Mouse (Mus musculus) forebrain, embryonic 13.5 days (tissue): Measurements from ENCODE around the gene Ppcdc. TPM values are rescaled to one million over a fixed set of nuclear protein-coding genes. Genes with fewer than 3 reads are reported as not detected.

ENCODE experiments used
- ATAC-seq: fragments of 200-750 bp; cut with Nextera tagmentation; 2 replicates; pipeline ENCODE4 v1.8.0; 2017
- H3K27ac ChIP-seq: fragments of 300-500 bp; sonication (generic); 2 replicates; pipeline ENCODE4 v1.5.1; 2015; ENCODE audit warnings: inconsistent platforms, mild to moderate bottlenecking, moderate library complexity
- H3K27me3 ChIP-seq: fragments of 300-500 bp; sonication (generic); 2 replicates; pipeline ENCODE4 v1.6.1; 2015; ENCODE audit warnings: mild to moderate bottlenecking, inconsistent platforms
- H3K36me3 ChIP-seq: fragments of 300-500 bp; sonication (generic); 2 replicates; pipeline ENCODE4 v1.6.1; 2015; ENCODE audit warnings: mild to moderate bottlenecking, inconsistent platforms; ENCODE audit not compliant: poor library complexity, severe bottlenecking
- H3K4me1 ChIP-seq: fragments of 300-500 bp; sonication (generic); 2 replicates; pipeline ENCODE4 v1.6.1; 2015; ENCODE audit warnings: inconsistent platforms
- H3K4me2 ChIP-seq: fragments of 300-500 bp; sonication (generic); 2 replicates; pipeline ENCODE4 v1.6.1; 2015; ENCODE audit warnings: inconsistent platforms, mild to moderate bottlenecking, moderate library complexity
- H3K4me3 ChIP-seq: fragments of 300-500 bp; sonication (generic); 2 replicates; pipeline ENCODE4 v1.5.1; 2015; ENCODE audit warnings: mild to moderate bottlenecking, inconsistent platforms
- H3K9ac ChIP-seq: fragments of 300-500 bp; sonication (generic); 2 replicates; pipeline ENCODE4 v1.6.1; 2015; ENCODE audit warnings: mild to moderate bottlenecking, inconsistent platforms
- H3K9me3 ChIP-seq: fragments of 300-500 bp; sonication (generic); replicated peaks from 2 replicates; pipeline ENCODE4 v1.6.1; 2016; ENCODE audit warnings: inconsistent platforms
- WGBS: fragments of 180-500 bp; shearing (Covaris S2); methylation state at CpG from one replicate; pipeline ENCODE4 v1.1.7; 2015; 5-methylcytosine and 5-hydroxymethylcytosine counted together
- polyA plus RNA-seq: library from polyadenylated mRNA; unstranded; fragments of >200 nt; fragmentation: Nextera tagmentation; extraction: Ambion mirVana; gene quantifications from 2 replicates; pipeline ENCODE4 v1.2.1, GENCODE M21; 2015

The Ppcdc gene
- polyA plus RNA-seq, 1 experiment from 2014 or later, result 26.1 TPM

DNA sequence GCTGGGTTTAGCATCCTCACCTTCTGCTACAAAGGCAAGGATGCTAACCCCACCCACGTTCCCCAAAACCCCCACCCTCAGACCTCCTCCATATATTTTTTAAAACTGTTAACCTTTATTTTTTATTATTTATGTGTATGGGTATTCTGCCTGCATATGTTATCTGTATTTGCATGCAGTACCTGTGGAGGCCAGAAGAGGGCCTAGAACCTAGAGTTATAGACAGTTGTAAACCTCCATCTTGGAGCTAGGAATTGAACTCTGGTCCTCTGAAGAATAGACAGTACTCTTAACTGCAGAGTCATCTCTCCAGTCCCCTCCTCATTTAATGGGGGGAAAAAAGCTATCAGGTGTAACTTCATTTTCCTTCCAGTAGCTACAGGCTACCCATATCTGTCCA lies 9.8 kb upstream of the Ppcdc start:
- no peak for ATAC-seq
- H3K4me1 ChIP-seq, result no peaks in the 10 kb centered on the region
- no peak overlapping the region for H3K4me2 ChIP-seq
- H3K36me3 ChIP-seq, result peaks cover 65% of the 10 kb centered on the region
- H3K27me3 ChIP-seq, result no peaks in the 10 kb centered on the region
- WGBS, result 72% methylated on average over 1 of the region's 1 CpGs
- H3K9me3 ChIP-seq, result no peaks in the 10 kb centered on the region
- H3K4me3 ChIP-seq, result no peak overlapping the region
- no peak overlapping the region for H3K27ac ChIP-seq
- no peak overlapping the region for H3K9ac ChIP-seq

GRCm38 (mm10) chr9:57440620-57441019 lies 696 bp upstream of the Ppcdc start:
- ATAC-seq, result no peak
- WGBS, result 100% methylated on average over 1 of the region's 1 CpGs
- H3K9ac ChIP-seq, result no peak overlapping the region
- H3K4me2 ChIP-seq, result no peak overlapping the region
- no peaks in the 10 kb centered on the region for H3K9me3 ChIP-seq
- peaks cover 44% of the 10 kb centered on the region for H3K36me3 ChIP-seq
- no peak overlapping the region for H3K27ac ChIP-seq
- H3K27me3 ChIP-seq, result no peaks in the 10 kb centered on the region
- H3K4me1 ChIP-seq, result peaks cover 8% of the 10 kb centered on the region
- no peak overlapping the region for H3K4me3 ChIP-seq

DNA sequence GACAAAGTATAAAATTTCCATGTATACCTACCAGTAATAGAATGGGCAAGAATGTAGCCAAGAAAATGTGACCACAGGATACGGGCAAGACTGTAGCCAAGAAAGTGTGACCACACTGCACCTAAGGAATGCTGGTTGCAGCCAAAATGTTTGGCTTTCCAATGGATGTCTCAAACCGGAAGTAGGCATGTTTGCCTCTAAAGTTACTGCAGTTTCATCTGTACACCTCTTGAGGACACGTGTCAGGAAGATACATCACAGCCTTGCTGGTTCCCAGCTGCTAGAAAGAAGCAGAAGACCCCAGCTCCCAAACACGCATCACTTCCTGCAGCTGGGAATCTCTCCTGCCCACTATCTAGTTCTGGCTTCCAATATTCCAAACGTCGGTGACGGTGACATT lies 841 bp downstream of the Ppcdc start:
- no peaks in the 10 kb centered on the region for H3K9me3 ChIP-seq
- peaks cover 8% of the 10 kb centered on the region for H3K4me1 ChIP-seq
- peak overlapping the region; percentile 67 for H3K4me2 ChIP-seq
- H3K27me3 ChIP-seq, result no peaks in the 10 kb centered on the region
- 59% methylated on average over 7 of the region's 7 CpGs for WGBS
- no peak overlapping the region for H3K27ac ChIP-seq
- peaks cover 30% of the 10 kb centered on the region for H3K36me3 ChIP-seq
- H3K4me3 ChIP-seq, result peak overlapping the region; percentile 52
- H3K9ac ChIP-seq, result peak overlapping the region; percentile 80
- ATAC-seq, result no peak

DNA sequence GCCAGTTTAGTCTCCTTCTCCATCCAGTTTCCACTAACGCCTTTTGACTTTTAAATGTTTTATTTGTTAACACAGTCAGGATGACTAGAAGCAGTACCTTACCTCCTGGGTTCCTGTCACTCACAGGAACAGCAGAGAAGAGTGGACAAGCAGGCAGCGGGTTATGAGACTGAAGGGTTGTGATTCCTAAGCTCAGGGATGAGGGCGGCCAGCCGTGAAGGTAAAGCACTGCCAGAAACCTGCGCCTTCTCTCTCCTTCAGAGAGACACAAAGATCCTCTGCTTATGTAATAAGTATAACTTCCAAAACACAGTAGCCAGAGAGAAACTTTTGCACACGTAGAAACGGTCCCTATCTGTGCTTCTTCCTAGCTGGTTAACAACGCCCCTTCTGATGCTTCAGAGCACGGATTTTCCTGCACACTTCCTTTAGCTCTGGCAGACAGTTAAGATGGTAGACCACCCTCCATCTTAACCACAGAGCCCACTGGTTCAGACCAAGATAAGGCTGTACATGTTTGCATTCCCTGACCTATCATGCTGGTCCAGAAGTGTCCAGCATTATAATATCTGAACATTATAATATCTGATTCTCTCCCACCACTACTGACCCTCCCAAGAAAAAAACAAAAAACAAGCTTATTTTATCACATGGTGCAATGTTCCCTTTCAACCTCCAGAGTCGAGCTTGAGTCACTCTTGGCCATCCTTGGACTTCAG lies 1.9 kb downstream of the Ppcdc start:
- Histone ChIP-seq H3K4me3 (no peak overlapping the region), H3K4me2 (no peak overlapping the region), H3K36me3 (peaks cover 23% of the 10 kb centered on the region), H3K27ac (no peak overlapping the region), H3K27me3 (no peaks in the 10 kb centered on the region), H3K4me1 (peaks cover 14% of the 10 kb centered on the region), H3K9ac (no peak overlapping the region), H3K9me3 (no peaks in the 10 kb centered on the region)
- WGBS, result 82% methylated on average over 10 of the region's 10 CpGs
- ATAC-seq, result no peak

GRCm38 (mm10) chr9:57436166-57436565 lies 3.8 kb downstream of the Ppcdc start:
- 0 out of 2 replicates have a peak, but pooled peaks cover 4% of the 10 kb centered on the region for H3K36me3 ChIP-seq
- no peak overlapping the region for H3K4me2 ChIP-seq
- H3K27ac ChIP-seq, result no peak overlapping the region
- H3K4me1 ChIP-seq, result peaks cover 21% of the 10 kb centered on the region
- H3K27me3 ChIP-seq, result no peaks in the 10 kb centered on the region
- H3K9ac ChIP-seq, result no peak overlapping the region
- no peaks in the 10 kb centered on the region for H3K9me3 ChIP-seq
- no peak for ATAC-seq
- 90% methylated on average over 5 of the region's 5 CpGs for WGBS
- no peak overlapping the region for H3K4me3 ChIP-seq

GRCm38 (mm10) chr9:57434405-57435165 lies 5.3 kb downstream of the Ppcdc start:
- peaks cover 26% of the 10 kb centered on the region for H3K4me1 ChIP-seq
- H3K4me2 ChIP-seq, result no peak overlapping the region
- no peaks in the 10 kb centered on the region for H3K9me3 ChIP-seq
- no peaks in the 10 kb centered on the region for H3K27me3 ChIP-seq
- H3K27ac ChIP-seq, result no peak overlapping the region
- H3K9ac ChIP-seq, result no peak overlapping the region
- H3K4me3 ChIP-seq, result no peak overlapping the region
- H3K36me3 ChIP-seq, result 0 out of 2 replicates have a peak, but pooled peaks cover 3% of the 10 kb centered on the region
- ATAC-seq, result no peak
- 87% methylated on average over 11 of the region's 11 CpGs for WGBS

- WGBS, result 27% methylated on average over 11 of the region's 11 CpGs
- H3K9ac ChIP-seq, result peak overlapping the region; percentile 43
- ATAC-seq, result peak; percentile 70
Measured at GRCm38 (mm10) chr9:57433097-57434032, 6.6 kb downstream of the Ppcdc start.

DNA sequence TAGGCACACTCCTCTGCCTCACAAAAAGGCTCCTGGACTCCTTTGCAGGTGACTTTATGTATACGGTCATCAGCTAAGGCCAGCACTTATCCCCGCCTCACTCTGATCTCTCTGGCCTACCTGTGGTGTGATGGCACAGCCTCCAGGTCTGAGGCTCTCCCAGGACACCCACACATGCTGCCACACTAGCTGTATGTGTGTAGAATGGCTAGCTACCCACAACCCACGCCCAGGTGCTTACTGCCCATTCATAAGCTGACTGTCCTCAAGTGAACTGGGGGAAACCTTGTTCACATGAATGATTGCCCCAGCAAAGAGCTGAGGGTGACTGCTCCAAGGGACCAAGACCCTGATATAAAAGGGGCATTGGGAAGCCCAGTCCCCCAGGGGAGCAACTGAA lies 7.4 kb downstream of the Ppcdc start:
- Histone ChIP-seq H3K27me3 (no peaks in the 10 kb centered on the region), H3K9me3 (no peaks in the 10 kb centered on the region), H3K4me3 (no peak overlapping the region), H3K27ac (no peak overlapping the region), H3K9ac (peak overlapping the region; percentile 18; the same call in 1 of the 2 replicates), H3K4me1 (peaks cover 19% of the 10 kb centered on the region), H3K4me2 (no peak overlapping the region), H3K36me3 (0 out of 2 replicates have a peak, but pooled peaks cover 3% of the 10 kb centered on the region)
- 88% methylated on average over 3 of the region's 3 CpGs for WGBS
- ATAC-seq, result no peak

More at GRCm38 (mm10) chr9:57433097-57434032, 6.6 kb downstream of the Ppcdc start:
- Histone ChIP-seq H3K4me3 (no peak overlapping the region), H3K27me3 (no peaks in the 10 kb centered on the region), H3K9me3 (no peaks in the 10 kb centered on the region), H3K4me1 (peaks cover 19% of the 10 kb centered on the region), H3K36me3 (0 out of 2 replicates have a peak, but pooled peaks cover 3% of the 10 kb centered on the region), H3K27ac (no peak overlapping the region; the same call in 1 of the 2 replicates), H3K4me2 (no peak overlapping the region)

GRCm38 (mm10) chr9:57431202-57431601 lies 8.7 kb downstream of the Ppcdc start:
- Histone ChIP-seq H3K27ac (peak overlapping the region; percentile 45; the same call in 1 of the 2 replicates), H3K9me3 (no peaks in the 10 kb centered on the region), H3K36me3 (0 out of 2 replicates have a peak, but pooled peaks cover 3% of the 10 kb centered on the region), H3K4me2 (no peak overlapping the region), H3K27me3 (no peaks in the 10 kb centered on the region), H3K4me3 (no peak overlapping the region), H3K4me1 (peaks cover 19% of the 10 kb centered on the region), H3K9ac (0 out of 2 replicates have a peak overlapping the region, but pooled peaks have one; percentile 1)
- ATAC-seq, result no peak
- WGBS, result 20% methylated on average over 9 of the region's 9 CpGs

GRCm38 (mm10) chr9:57428391-57428790 lies 11.5 kb downstream of the Ppcdc start:
- Histone ChIP-seq H3K4me1 (peaks cover 16% of the 10 kb centered on the region), H3K9ac (no peak overlapping the region), H3K27me3 (no peaks in the 10 kb centered on the region), H3K27ac (no peak overlapping the region), H3K4me2 (no peak overlapping the region), H3K4me3 (no peak overlapping the region), H3K36me3 (0 out of 2 replicates have a peak, but pooled peaks cover 7% of the 10 kb centered on the region), H3K9me3 (no peaks in the 10 kb centered on the region)
- WGBS, result 48% methylated on average over 4 of the region's 4 CpGs
- ATAC-seq, result no peak

DNA sequence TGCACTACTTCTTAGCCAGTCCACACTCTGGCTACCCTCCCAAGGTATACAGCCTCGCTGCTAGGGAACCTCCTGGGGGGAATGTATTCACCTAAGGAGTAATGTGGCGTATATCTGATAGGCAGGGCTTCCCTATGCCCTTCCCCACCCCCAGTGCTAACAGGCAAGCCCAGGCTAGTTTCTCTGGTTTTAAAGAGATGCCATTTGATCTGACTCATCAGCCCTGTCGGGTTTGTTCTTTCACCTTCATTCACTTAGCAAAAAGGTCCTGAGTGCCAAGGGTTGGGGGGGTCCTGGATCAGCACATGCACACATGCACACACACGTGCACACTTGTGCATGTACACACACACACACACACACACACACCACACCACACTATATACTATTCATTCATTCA lies 12.0 kb downstream of the Ppcdc start:
- Histone ChIP-seq H3K4me3 (no peak overlapping the region), H3K9ac (no peak overlapping the region), H3K27me3 (no peaks in the 10 kb centered on the region), H3K4me2 (no peak overlapping the region), H3K27ac (no peak overlapping the region), H3K9me3 (no peaks in the 10 kb centered on the region), H3K4me1 (peaks cover 11% of the 10 kb centered on the region), H3K36me3 (0 out of 2 replicates have a peak, but pooled peaks cover 5% of the 10 kb centered on the region)
- ATAC-seq, result no peak
- WGBS, result 65% methylated on average over 4 of the region's 4 CpGs
